Mouse (Mus musculus): ENCODE results near the gene Wdr83os.
"Not testable (repeated sequence)": the region's sequence is repeated elsewhere in the genome, so short reads cannot be mapped to it uniquely, and the experiment has no call there.

Gene Wdr83os

DNA sequence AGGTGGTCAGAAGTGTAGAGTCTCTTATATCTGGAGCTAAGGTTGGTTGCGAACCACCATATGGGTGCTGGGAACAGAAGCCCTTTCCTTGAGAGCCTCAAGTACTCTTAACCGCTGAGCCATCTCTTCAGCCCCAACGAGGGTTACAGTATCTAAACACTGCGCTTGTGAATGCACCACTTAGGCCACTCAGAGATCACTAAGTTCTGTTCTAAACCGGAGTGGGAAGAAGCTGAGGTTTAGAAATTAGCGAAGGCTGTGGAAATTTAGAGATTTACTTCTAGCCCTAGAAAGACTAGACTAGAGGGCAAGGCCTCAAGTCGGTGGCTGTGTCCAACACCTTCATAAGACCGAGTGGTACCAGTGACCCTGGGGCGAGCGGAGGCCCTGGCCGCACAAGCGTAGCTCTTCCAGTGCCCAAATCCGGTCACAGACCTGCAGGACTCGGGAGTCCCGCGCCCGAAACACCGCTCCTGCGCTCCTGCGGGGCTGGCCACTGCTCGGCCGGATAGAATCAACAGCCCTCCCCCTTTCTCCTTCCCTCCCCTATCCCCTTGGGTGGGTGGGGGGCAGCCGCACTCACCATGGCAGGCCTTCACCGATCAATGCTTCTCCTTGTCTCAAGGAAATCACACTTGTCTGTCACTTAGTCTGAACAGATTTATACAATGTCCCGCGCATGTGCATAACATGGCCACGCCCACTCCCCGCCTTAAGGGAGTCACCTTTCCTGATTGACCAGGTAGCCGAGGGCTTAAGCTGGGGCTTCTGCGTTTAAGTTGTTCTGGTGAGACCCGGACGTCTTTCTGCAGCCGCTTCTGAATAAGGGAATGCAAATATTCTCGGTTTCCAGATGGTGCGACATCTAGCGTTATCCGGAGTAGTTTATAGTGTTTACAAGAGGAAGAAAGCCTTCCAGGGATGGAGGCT is 38.8 kb downstream of the Wdr83os start:
- DNase-seq (ENCODE audit: low read depth, low spot score), result peak; percentile 95

DNA sequence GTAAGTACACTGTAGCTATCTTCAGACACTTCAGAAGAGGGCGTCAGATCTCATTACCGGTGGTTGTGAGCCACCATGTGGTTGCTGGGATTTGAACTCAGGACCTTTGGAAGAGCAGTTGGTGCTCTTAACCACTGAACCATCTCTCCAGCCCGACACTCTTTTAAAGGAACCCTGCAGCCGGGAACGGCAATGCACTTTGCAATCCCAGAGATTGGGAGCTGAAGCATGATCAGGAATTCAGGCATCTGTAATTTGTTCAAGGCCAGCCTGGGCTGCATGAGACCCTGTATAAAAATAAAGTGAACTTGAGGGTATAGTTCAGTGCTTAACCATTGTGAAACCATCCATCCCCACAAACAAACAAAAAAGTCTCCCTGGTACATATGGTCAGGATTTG is 39.7 kb downstream of the Wdr83os start:
- not testable (repeated sequence) for DNase-seq (ENCODE audit: low read depth, low spot score)

DNA sequence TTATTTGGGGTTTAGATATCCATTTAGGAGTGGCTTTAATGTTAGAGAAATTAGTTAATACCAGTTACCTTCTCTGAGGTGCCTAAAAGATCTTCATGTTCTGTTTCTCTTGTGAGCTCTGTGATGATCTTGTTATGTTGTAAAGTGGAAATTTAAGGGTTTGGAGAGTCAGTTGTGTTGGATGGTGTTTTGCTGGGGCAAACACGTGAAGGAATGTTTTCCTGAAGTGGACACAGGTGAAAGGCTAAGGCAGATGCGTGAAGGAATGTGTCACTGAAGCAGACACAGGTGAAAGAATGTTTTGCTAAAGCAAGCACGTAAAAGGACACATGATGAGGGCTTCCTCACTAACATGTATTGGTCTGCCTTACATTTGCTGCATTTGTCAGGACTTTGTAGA is 42.5 kb downstream of the Wdr83os start, which contains the start of gene Zfp791:
TSS of gene Zfp791 (minus strand) at position 101 of the 400 bp plus-strand sequence.
- no peak for DNase-seq (ENCODE audit: low read depth, low spot score)

DNA sequence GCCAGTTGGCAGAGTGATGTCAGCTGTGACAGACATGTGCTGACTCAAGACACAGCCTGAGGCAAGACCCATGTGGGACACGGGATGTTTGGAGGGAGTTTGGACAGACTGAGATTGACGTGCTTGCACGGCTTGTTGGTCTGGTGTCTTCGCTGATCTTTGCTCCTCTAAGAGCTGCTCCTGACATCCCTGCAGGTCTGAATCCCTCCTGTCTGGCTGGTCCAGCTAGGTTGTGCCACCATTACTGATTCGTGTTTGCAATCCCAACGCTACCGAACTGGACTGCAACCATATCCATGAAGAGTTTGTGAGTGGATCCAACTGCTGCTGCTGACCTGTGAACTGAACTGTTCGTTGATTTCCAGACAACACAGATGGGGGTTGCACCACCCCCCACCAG is 43.2 kb downstream of the Wdr83os start:
- no peak for DNase-seq (ENCODE audit: low read depth, low spot score)
